Mouse (Mus musculus) intestine, embryonic 14.5 days (tissue): ENCODE measurements around the gene Trmt6. TPM values are rescaled to one million over a fixed set of nuclear protein-coding genes. Genes with fewer than 3 reads are reported as not detected.
A peak's percentile ranks its signal among the peaks of the same experiment; 100 is the strongest.

Experiments used
- ATAC-seq: fragments of 200-750 bp; cut with Nextera tagmentation; replicated peaks from 2 replicates; pipeline ENCODE4 v1.8.0; 2017; ENCODE audit warnings: low read depth, moderate number of reproducible peaks, moderate TSS enrichment, moderate library complexity; ENCODE audit not compliant: low FRiP score, low TSS enrichment
- DNase-seq: peaks from one replicate; pipeline ENCODE4 v3.0.0-alpha.2; 2018; ENCODE audit warnings: low spot score
- H3K27ac ChIP-seq: fragments of 300-500 bp; sonication (generic); 2 replicates; pipeline ENCODE4 v1.5.1; 2014; ENCODE audit warnings: low read depth, mild to moderate bottlenecking, control low read depth
- H3K27me3 ChIP-seq: fragments of 300-500 bp; sonication (generic); replicated peaks from 2 replicates; pipeline ENCODE4 v1.6.1; 2014; ENCODE audit warnings: low read length, control low read depth; ENCODE audit not compliant: control insufficient read depth, insufficient read depth
- H3K36me3 ChIP-seq: fragments of 300-500 bp; sonication (generic); 2 replicates; pipeline ENCODE4 v1.6.1; 2014; ENCODE audit warnings: low read length, control low read depth; ENCODE audit not compliant: control insufficient read depth, insufficient read depth
- H3K4me1 ChIP-seq: fragments of 300-500 bp; sonication (generic); replicated peaks from 2 replicates; pipeline ENCODE4 v1.6.1; 2014; ENCODE audit warnings: low read length, control low read depth, mixed read lengths; ENCODE audit not compliant: control insufficient read depth, insufficient read depth
- H3K4me2 ChIP-seq: fragments of 300-500 bp; sonication (generic); 2 replicates; pipeline ENCODE4 v1.6.1; 2014; ENCODE audit warnings: low read length
- H3K4me3 ChIP-seq: fragments of 300-500 bp; sonication (generic); 2 replicates; pipeline ENCODE4 v1.5.1; 2014; ENCODE audit warnings: low read depth, low read length, control low read depth, mixed read lengths
- H3K9ac ChIP-seq: fragments of 300-500 bp; sonication (generic); 2 replicates; pipeline ENCODE4 v1.6.1; 2014; ENCODE audit warnings: mild to moderate bottlenecking, low read length
- H3K9me3 ChIP-seq: fragments of 300-500 bp; sonication (generic); 2 replicates; pipeline ENCODE4 v1.6.1; 2016; ENCODE audit warnings: low read length, control low read depth; ENCODE audit not compliant: control insufficient read depth
- WGBS: fragments of 180-500 bp; shearing (Covaris S2); extraction: QIAGEN DNeasy Blood & Tissue Kit; methylation state at CpG from one replicate; pipeline ENCODE4 v1.1.7; 2014; 5-methylcytosine and 5-hydroxymethylcytosine counted together
- polyA plus RNA-seq: library from polyadenylated mRNA; unstranded; fragments of >200 nt; fragmentation: Nextera tagmentation; extraction: Ambion mirVana; gene quantifications from 2 replicates; pipeline ENCODE4 v1.2.1, GENCODE M21; 2014

The Trmt6 gene
- polyA plus RNA-seq, 1 experiment from 2014 or later = 34.4 TPM

DNA sequence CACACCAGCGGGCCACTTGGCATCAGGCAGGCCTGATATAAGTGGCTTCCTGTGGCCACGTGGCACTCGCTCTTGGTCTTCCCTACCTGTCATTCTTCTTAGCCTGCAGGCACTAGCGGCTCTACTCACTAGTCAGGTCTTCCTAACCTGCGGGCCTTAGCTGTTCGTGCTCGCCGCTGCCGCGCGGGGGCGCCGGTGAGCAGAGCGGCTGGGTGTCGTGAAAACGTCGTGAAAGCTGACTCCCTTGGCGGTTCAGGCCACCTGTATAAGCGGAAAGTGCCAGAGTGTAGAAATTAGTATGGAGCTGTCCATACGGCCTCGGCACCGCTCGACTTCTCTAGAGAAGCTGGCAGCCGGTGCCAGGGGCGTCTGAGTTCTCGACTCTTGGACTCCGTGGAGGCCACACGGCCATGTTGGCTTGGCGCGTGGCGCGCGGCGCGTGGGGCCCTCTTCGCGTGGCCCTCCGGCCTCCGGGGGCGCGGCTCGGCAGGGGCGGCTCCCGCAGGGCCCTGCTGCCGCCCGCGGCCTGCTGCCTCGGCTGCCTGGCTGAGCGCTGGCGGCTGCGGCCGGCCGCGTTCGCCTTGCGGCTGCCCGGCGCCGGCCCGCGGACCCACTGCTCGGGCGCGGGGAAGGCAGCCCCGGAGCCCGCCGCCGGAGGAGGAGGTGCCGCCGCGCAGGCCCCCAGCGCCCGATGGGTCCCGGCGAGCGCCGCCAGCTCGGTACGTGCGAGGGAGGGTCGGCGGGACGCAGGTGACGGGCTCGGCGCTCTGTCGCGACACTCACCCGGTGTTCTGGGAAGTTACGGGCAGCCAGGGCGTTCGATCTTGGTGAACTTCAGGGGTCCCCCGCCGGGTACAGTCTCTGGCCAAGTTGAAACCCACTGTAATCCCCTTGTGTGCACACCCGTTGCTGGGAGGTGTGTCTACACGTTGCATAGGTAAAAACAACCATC lies 30.8 kb upstream of the Trmt6 start, which contains the start of gene Crls1:
TSS of gene Crls1 (plus strand) at position 260 of the 952 bp plus-strand sequence.
- no peaks in the 10 kb centered on the region for H3K9me3 ChIP-seq
- DNase-seq = peak; percentile 100
- peaks cover 23% of the 10 kb centered on the region for H3K36me3 ChIP-seq
- peak within 1 kb of the TSS; percentile 90 for H3K9ac ChIP-seq
- ATAC-seq = peak; percentile 91
- WGBS = under 1% methylated on average over 96 of the region's 96 CpGs
- no peaks in the 10 kb centered on the region for H3K27me3 ChIP-seq
- H3K4me1 ChIP-seq = peaks cover 12% of the 10 kb centered on the region
- peak within 1 kb of the TSS; percentile 59 for H3K27ac ChIP-seq
- peak within 1 kb of the TSS; percentile 92 for H3K4me3 ChIP-seq
- H3K4me2 ChIP-seq = peak within 1 kb of the TSS; percentile 88

DNA sequence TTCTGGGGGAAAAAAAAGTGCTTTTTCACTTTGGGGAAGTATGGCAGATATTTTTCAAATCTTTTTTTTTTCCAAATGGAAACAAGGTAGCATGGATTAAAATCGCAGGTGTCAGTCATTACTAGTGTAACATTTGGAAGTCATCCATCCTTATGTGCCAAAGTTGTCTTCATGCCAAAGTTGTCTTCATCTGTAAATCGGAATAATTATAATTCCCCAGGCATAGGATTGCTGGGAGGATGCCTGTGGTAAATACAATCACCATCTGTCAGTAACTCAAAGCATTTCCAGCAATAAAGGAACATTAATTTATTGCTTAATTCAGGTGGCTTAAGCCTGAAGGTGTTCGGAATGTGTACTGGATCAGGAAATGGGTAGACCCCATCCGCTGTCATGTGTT lies 25.2 kb upstream of the Trmt6 start:
- Histone ChIP-seq H3K27me3 (no peaks in the 10 kb centered on the region), H3K9ac (no peak overlapping the region), H3K4me2 (no peak overlapping the region), H3K27ac (no peak overlapping the region), H3K9me3 (no peaks in the 10 kb centered on the region), H3K4me1 (no peaks in the 10 kb centered on the region), H3K36me3 (peaks cover 25% of the 10 kb centered on the region), H3K4me3 (no peak overlapping the region)
- ATAC-seq = no peak
- WGBS = 92% methylated on average over 4 of the region's 4 CpGs
- no peak for DNase-seq

DNA sequence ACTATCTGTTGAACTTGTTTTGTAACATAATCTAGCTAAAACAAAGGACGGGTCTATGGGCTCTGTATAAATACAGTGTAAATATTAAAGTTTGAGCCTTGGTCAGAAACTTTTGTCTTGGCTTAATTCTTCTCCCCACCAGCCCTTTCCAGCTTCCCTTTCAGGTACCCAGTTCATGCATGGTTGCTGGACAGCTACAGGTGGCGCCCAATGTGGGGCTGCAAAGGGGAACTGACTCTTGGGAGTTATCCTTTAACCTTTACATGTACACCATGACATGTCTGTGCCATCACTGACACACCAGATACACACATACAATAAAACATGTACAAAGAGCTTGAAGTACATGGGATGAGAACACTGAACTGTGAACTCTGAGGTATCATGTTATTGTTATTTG lies 12.9 kb downstream of the Trmt6 start:
- WGBS = 86% methylated on average over 2 of the region's 2 CpGs
- H3K36me3 ChIP-seq = peaks cover 51% of the 10 kb centered on the region

DNA sequence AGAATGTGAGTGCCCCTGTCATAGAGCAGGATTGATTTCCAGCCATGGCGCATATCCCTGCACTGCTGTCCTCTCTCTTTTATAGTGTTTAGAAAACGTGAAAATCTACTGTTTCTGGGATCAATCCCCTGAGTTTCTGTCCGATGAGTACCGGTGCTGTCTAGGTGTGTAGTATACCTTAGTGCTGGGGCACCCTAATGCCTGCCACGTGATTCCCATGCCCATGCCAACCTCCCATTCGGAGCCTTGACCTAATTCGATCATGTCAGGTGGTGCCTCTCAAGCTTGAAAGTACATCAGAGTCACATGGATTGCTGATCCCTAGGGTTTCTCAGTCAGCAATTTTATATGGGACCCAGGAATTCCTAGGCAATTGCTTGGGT lies 21.7 kb downstream of the Trmt6 start:
- H3K27ac ChIP-seq = no peak overlapping the region
- no peak overlapping the region for H3K4me2 ChIP-seq
- H3K9ac ChIP-seq = no peak overlapping the region
- ATAC-seq (no peak), DNase-seq (no peak)
- no peaks in the 10 kb centered on the region for H3K4me1 ChIP-seq
- H3K27me3 ChIP-seq = no peaks in the 10 kb centered on the region
- WGBS = 82% methylated on average over 7 of the region's 7 CpGs
- H3K36me3 ChIP-seq = no peaks in the 10 kb centered on the region
- no peak overlapping the region for H3K4me3 ChIP-seq
- no peaks in the 10 kb centered on the region for H3K9me3 ChIP-seq

More for the DNA sequence above, 12.9 kb downstream of the Trmt6 start:
- DNase-seq = no peak
- Histone ChIP-seq H3K9ac (no peak overlapping the region), H3K27ac (no peak overlapping the region), H3K4me2 (no peak overlapping the region), H3K4me1 (no peaks in the 10 kb centered on the region), H3K4me3 (no peak overlapping the region), H3K27me3 (no peaks in the 10 kb centered on the region), H3K9me3 (0 out of 2 replicates have a peak, but pooled peaks cover 3% of the 10 kb centered on the region)
- ATAC-seq = no peak

DNA sequence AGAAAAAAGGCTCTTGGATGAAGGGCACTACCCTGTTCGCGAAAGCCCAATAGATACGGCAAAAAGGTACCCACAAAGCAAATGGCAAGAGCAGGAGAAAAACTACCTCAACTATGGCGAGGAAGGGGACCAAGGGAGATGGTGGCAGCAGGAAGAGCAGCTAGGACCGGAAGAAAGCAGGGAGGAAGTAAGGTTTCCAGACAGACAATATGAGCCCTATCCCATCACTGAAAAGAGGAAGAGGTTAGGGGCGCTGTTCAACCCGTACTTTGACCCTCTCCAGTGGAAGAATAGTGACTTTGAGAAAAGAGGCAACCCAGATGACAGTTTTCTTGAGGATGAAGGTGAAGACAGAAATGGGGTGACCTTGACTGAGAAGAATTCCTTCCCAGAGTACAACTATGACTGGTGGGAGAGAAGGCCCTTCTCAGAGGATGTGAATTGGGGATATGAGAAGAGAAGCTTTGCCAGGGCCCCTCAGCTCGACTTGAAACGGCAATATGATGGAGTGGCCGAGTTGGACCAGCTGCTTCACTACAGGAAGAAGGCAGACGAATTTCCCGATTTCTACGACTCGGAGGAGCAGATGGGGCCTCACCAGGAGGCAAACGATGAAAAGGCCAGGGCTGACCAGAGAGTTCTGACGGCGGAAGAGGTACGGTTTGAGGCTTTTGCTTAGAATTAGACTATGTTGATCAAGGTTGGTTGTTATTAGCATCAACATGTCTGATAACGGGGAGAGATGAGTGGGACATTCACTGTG lies 22.2 kb downstream of the Trmt6 start:
- no peaks in the 10 kb centered on the region for H3K4me1 ChIP-seq
- no peak overlapping the region for H3K4me2 ChIP-seq
- H3K9me3 ChIP-seq = no peaks in the 10 kb centered on the region
- no peak for ATAC-seq
- no peaks in the 10 kb centered on the region for H3K27me3 ChIP-seq
- no peak overlapping the region for H3K9ac ChIP-seq
- DNase-seq = no peak
- no peak overlapping the region for H3K27ac ChIP-seq
- WGBS = 85% methylated on average over 19 of the region's 19 CpGs
- no peaks in the 10 kb centered on the region for H3K36me3 ChIP-seq
- no peak overlapping the region for H3K4me3 ChIP-seq

DNA sequence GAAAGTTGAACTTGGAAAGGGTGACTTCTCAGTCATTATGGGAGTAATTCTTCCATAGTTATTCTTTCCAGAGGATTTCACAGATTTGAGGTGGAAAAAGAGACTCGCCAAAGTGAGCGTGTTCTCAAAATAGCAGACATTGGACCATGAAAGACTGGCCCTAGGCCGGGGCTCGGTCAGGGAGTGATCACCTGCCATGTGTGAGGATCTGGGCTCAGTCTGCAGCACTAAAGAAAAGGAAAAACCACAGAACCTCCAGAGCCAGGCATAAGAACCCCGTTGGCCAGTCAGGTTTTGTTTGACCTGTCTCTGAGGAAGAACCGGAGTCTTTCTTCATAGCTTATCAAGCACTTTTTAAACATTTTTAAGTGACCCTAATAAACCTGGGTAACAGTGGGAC lies 31.8 kb downstream of the Trmt6 start:
- Histone ChIP-seq H3K36me3 (no peaks in the 10 kb centered on the region), H3K9ac (no peak overlapping the region), H3K4me3 (no peak overlapping the region), H3K4me2 (no peak overlapping the region), H3K27me3 (0 out of 2 replicates have a peak, but pooled peaks cover 3% of the 10 kb centered on the region), H3K4me1 (peaks cover 3% of the 10 kb centered on the region; the same call in 1 of the 2 replicates), H3K9me3 (no peaks in the 10 kb centered on the region), H3K27ac (no peak overlapping the region)
- DNase-seq (no peak), ATAC-seq (no peak)
- WGBS = 75% methylated on average over 6 of the region's 6 CpGs

DNA sequence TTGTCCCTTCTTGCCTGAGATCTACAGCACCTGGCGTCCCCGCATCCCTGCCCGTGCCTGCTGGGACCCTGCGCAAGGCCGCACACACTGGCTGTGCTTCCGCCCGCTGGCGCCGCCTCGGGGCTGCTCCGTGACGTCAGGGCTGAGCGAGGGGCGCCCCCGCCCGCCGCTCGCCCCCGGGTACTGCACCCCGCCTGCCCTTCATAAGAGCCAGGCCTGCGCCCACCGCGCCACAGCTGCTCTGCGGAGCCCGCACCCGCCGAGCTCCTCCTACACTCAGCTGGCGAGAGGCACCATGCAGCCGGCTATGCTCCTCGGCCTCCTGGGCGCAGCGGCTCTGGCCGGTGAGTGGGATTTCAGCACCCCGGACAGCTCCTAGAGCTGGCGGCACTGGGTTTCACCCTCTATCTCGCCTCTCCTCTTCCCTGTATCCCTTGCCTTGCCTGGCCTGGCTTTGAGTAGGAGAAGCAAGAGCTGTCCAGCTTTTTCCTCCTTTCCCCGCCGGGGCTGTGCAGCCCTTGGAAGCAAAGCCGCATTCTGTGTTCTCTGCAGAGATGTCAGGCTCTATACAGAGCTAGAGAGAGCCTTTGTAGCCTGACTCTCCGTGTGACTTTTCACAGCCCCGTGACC lies 34.3 kb downstream of the Trmt6 start:
- WGBS = under 1% methylated on average over 41 of the region's 41 CpGs
- no peaks in the 10 kb centered on the region for H3K9me3 ChIP-seq
- H3K9ac ChIP-seq = no peak overlapping the region
- peaks cover 3% of the 10 kb centered on the region; the same call in 1 of the 2 replicates for H3K4me1 ChIP-seq
- H3K27me3 ChIP-seq = 0 out of 2 replicates have a peak, but pooled peaks cover 3% of the 10 kb centered on the region
- ATAC-seq (peak; percentile 96), DNase-seq (peak; percentile 98)
- H3K4me3 ChIP-seq = peak overlapping the region; percentile 37
- H3K36me3 ChIP-seq = no peaks in the 10 kb centered on the region
- H3K27ac ChIP-seq = no peak overlapping the region
- H3K4me2 ChIP-seq = peak overlapping the region; percentile 73

DNA sequence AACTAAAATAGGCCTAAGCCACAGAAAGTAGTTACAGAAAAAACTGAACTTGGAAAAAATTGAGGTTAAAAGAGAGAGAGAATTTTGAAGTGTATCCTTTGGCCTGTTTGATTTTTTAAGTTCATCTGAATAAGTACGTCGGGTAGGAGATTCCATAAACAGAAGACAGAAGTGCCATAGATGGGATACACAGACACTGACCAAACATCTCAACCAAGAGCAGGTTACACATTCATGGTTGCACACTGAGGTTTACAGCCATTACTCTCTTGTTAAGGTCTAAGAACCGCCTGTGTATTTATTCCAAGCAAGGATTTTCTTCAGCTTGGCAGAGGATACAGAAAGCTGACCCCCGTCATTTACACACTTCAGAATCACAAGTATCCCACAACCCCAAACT lies 34.9 kb downstream of the Trmt6 start, which contains the start of gene Chgb:
TSS of gene Chgb (plus strand) at position 301 of the 400 bp plus-strand sequence.
- H3K9me3 ChIP-seq = no peaks in the 10 kb centered on the region
- peaks cover 3% of the 10 kb centered on the region; the same call in 1 of the 2 replicates for H3K4me1 ChIP-seq
- no peak within 1 kb of the TSS for H3K27ac ChIP-seq
- H3K27me3 ChIP-seq = 0 out of 2 replicates have a peak, but pooled peaks cover 3% of the 10 kb centered on the region
- H3K4me3 ChIP-seq = peak within 1 kb of the TSS; percentile 37
- WGBS = 15% methylated on average over 4 of the region's 4 CpGs
- DNase-seq (no peak), ATAC-seq (0 out of 2 replicates have a peak, but pooled peaks have one; percentile 17)
- H3K9ac ChIP-seq = no peak within 1 kb of the TSS
- peak within 1 kb of the TSS; percentile 73 for H3K4me2 ChIP-seq
- no peaks in the 10 kb centered on the region for H3K36me3 ChIP-seq
